Mouse (Mus musculus): ENCODE data around the gene Dennd4a.

The Dennd4a gene

GRCm38 (mm10) chr9:64960117-64960977 lies 149.2 kb downstream of the Dennd4a start, which contains the start of gene Ints14:
Gene Ints14, plus strand, starts transcription at chr9:64960905.
- peak; percentile 98 for DNase-seq (ENCODE audit: low read depth)

DNA sequence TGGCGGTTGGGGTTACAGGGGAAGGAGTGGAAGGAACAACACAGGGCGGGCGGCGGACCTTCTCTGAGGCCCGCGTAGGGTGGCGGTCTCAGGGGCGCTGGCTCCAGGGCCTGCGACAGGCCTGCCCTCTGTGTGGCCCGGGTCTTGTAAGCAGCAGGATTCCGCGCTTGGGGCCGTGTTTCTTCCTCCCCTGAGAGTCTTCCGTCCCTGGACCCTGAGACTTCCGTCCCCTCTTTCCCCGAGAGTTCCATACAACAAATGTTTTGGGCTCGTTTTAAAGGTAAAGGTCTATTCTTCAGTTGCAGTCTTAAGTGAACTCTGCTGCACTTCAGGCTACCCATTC lies 149.8 kb downstream of the Dennd4a start:
- no peak for DNase-seq (ENCODE audit: low read depth)
